In the genomic region with DNA sequence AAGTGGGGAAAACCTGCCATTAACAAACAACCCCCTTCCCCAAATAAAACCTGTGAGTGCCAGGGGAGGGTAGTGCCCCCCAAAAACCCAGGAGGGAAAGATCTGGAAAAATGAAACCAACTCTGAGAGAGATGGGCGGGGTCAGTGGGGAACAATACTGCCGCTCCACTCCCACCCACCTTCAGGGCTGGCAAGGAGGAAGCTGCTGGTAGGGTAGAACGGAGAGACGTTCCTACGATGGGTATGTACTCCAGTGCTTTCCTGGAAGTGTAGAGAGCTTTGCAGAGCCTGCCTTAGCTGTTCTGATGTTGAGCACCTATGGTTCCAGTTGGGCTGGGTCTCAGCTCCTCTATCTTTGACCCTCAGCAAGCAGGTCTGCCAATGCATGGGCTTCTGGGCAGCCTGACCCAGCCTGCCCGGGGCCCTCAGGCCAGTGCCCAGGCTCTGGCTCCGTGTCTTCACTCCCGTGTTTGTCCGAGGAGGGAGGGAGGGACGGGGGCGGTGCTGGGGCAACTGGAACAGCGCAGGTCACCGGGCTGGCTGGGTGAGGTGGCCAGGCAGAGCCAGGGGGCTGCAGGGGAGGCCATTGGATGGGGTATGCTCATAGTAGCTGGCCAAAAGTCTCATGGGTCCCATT, we compare ENCODE assay signal across 9 mouse cellular contexts. TPM values are rescaled to one million over a fixed set of nuclear protein-coding genes. Genes with fewer than 3 reads are reported as not detected.
DNase-seq lines count a peak whose midpoint lies in the region; ATAC-seq and TF ChIP-seq lines count a peak whose summit lies in the region.
"Had no signal": no experiment of that assay in that cellular context is flagged by ENCODE, and none has a peak within 500 bp of the region (broad histone marks: within the 10 kb centered on the region; RNA-seq: fewer than 3 reads in every experiment).

No protein-coding gene starts in this region.

- H3K27me3 ChIP-seq in embryonic facial prominence, embryonic 13.5 days = no peaks in the 10 kb centered on the region

- intact Hi-C loops in gastrocnemius, adult 2 months (cut with DNase I) = no loop called here

- H3K9ac ChIP-seq in embryonic facial prominence, embryonic 13.5 days = 0 out of 2 replicates have a peak overlapping the region, but pooled peaks have one; percentile 22

- 0 out of 2 replicates have a peak overlapping the region, but pooled peaks have one; percentile 3 for H3K4me3 ChIP-seq in gastrocnemius, adult 2 months
- no peak overlapping the region for H3K4me3 ChIP-seq in embryonic facial prominence, embryonic 13.5 days

- no peaks in the 10 kb centered on the region for H3K9me3 ChIP-seq in embryonic facial prominence, embryonic 13.5 days

- DNase-seq in gastrocnemius, adult 2 months = peak; percentile 45
- no peak for DNase-seq in gastrocnemius, adult 18-20 months (ENCODE audit: low spot score)
- DNase-seq in naive thymus-derived CD4-positive, alpha-beta T cell, adult 2 months (ENCODE audit: low read depth) = peak; percentile 9
- no peak for DNase-seq in right cerebral cortex, postnatal 25 days
- no peak for DNase-seq in gastrocnemius, postnatal 4 days (ENCODE audit: low spot score in 2 of 2)
- DNase-seq in layer of hippocampus, postnatal 25 days (ENCODE audit: extremely low spot score in 1 of 2, low spot score in 1 of 2) = no peak
- DNase-seq: heart, postnatal 10 days had no signal

- H3K27ac ChIP-seq in gastrocnemius, adult 2 months = peak overlapping the region; percentile 16; the same call in 1 of the 2 replicates
- H3K27ac ChIP-seq in embryonic facial prominence, embryonic 13.5 days = no peak overlapping the region

- ATAC-seq in embryonic facial prominence, embryonic 13.5 days (ENCODE audit: insufficient number of reproducible peaks, insufficient read depth, low FRiP score, low TSS enrichment, low read depth) = no peak
- peak; percentile 38 for ATAC-seq in inflammation-experienced regulatory T-cells, adult 6 months

- peak overlapping the region; percentile 74 for H3K4me2 ChIP-seq in embryonic facial prominence, embryonic 13.5 days

- H3K36me3 ChIP-seq in embryonic facial prominence, embryonic 13.5 days = peaks cover 28% of the 10 kb centered on the region

- 54% methylated on average over 13 of the region's 13 CpGs for WGBS in embryonic facial prominence, embryonic 13.5 days

- H3K4me1 ChIP-seq in embryonic facial prominence, embryonic 13.5 days = peaks cover 49% of the 10 kb centered on the region

- no peak for TF ChIP-seq CTCF in gastrocnemius, adult 2 months (IDR thresholded peaks at IDR 0.05)

RNA-seq across cellular contexts. Expression of a gene that starts 18.6 kb away (rescaled TPM):
- 100 to 1,000 TPM; 214 to 256 TPM for total RNA-seq in gastrocnemius, adult 2 months (2021)
- 100 to 1,000 TPM; 223 to 227 TPM for total RNA-seq in gastrocnemius, adult 18-20 months (2021)
- 58.5 and 66.1 TPM in 2 replicates for polyA plus RNA-seq in embryonic facial prominence, embryonic 13.5 days (2015; fragmentation: Nextera tagmentation; extraction: Ambion mirVana)
- polyA plus RNA-seq in inflammation-experienced regulatory T-cells, adult 6 months (2017; shearing (Covaris generic)) = 1 to 10 TPM in 2 of 3 experiments, under 1 TPM in 1; 0.87 to 3.0 (median 2.8) TPM
- 100 to 1,000 TPM; 238 to 250 TPM for total RNA-seq in gastrocnemius, postnatal 4 days (2021)
- 100 to 1,000 TPM; 144 to 149 TPM for total RNA-seq in layer of hippocampus, postnatal 25 days (2021)

RNA-seq across cellular contexts. Expression of a gene that starts 52.6 kb away (rescaled TPM):
- total RNA-seq in gastrocnemius, adult 2 months (2021) = under 1 TPM in 1 of 2 experiments, not detected in 1; 0.06 TPM
- total RNA-seq in gastrocnemius, adult 18-20 months (2021) = under 1 TPM in 1 of 2 experiments, not detected in 1; 0.14 TPM
- polyA plus RNA-seq in embryonic facial prominence, embryonic 13.5 days (2015; fragmentation: Nextera tagmentation; extraction: Ambion mirVana) = 0.38 and 0.40 TPM in 2 replicates
- 1 to 10 TPM in 1 of 3 experiments, under 1 TPM in 2; 0.71 to 1.6 (median 0.94) TPM for polyA plus RNA-seq in inflammation-experienced regulatory T-cells, adult 6 months (2017; shearing (Covaris generic))
- total RNA-seq in gastrocnemius, postnatal 4 days (2021) = under 1 TPM; 0.52 to 0.70 TPM
- under 1 TPM in 1 of 2 experiments, not detected in 1; 0.16 TPM for total RNA-seq in layer of hippocampus, postnatal 25 days (2021)

RNA-seq across cellular contexts. Expression of a gene that starts 56.7 kb away (rescaled TPM):
- 10 to 100 TPM; 21.8 to 24.9 TPM for total RNA-seq in gastrocnemius, adult 2 months (2021)
- total RNA-seq in gastrocnemius, adult 18-20 months (2021) = 10 to 100 TPM; 23.1 to 24.5 TPM
- polyA plus RNA-seq in embryonic facial prominence, embryonic 13.5 days (2015; fragmentation: Nextera tagmentation; extraction: Ambion mirVana) = 9.4 and 10.5 TPM in 2 replicates
- polyA plus RNA-seq in inflammation-experienced regulatory T-cells, adult 6 months (2017; shearing (Covaris generic)) = 1 to 10 TPM; 3.9 to 5.0 (median 4.1) TPM
- total RNA-seq in gastrocnemius, postnatal 4 days (2021) = 10 to 100 TPM; 22.2 to 23.1 TPM
- 10 to 100 TPM; 12.8 to 13.0 TPM for total RNA-seq in layer of hippocampus, postnatal 25 days (2021)

Comparison
In these comparisons a context has a peak if more than half of its experiments do, and no peak if none do; other contexts are left out.
1. DNase-seq: peak in gastrocnemius, adult 2 months (single experiment) and naive thymus-derived CD4-positive, alpha-beta T cell, adult 2 months (single experiment); none in gastrocnemius, adult 18-20 months (single experiment), right cerebral cortex, postnatal 25 days (single experiment), gastrocnemius, postnatal 4 days (0 of 2) and layer of hippocampus, postnatal 25 days (0 of 2).